Mouse (Mus musculus) midbrain, embryonic 10.5 days (tissue): ENCODE results near the gene Sgpp1. TPM values are rescaled to one million over a fixed set of nuclear protein-coding genes. Genes with fewer than 3 reads are reported as not detected.

Source experiments
- DNase-seq: peaks from one replicate; pipeline ENCODE4 v3.0.0-alpha.2; 2017; ENCODE audit warnings: low spot score
- H3K27ac ChIP-seq: fragments of 300-500 bp; sonication (generic); replicated peaks from 2 replicates; pipeline ENCODE4 v1.5.1; 2016; ENCODE audit warnings: mild to moderate bottlenecking
- H3K27me3 ChIP-seq: fragments of 300-500 bp; sonication (generic); 2 replicates; pipeline ENCODE4 v1.6.1; 2016; ENCODE audit warnings: low read depth, mild to moderate bottlenecking; ENCODE audit not compliant: poor library complexity, severe bottlenecking
- H3K36me3 ChIP-seq: fragments of 300-500 bp; sonication (generic); 2 replicates; pipeline ENCODE4 v1.6.1; 2016; ENCODE audit warnings: mild to moderate bottlenecking, moderate library complexity
- H3K4me1 ChIP-seq: fragments of 300-500 bp; sonication (generic); 2 replicates; pipeline ENCODE4 v1.6.1; 2016
- H3K4me3 ChIP-seq: fragments of 300-500 bp; sonication (generic); 2 replicates; pipeline ENCODE4 v1.5.1; 2016; ENCODE audit warnings: mild to moderate bottlenecking, moderate library complexity
- H3K9me3 ChIP-seq: fragments of 300-500 bp; sonication (generic); replicated peaks from 2 replicates; pipeline ENCODE4 v1.6.1; 2016; ENCODE audit warnings: mild to moderate bottlenecking
- WGBS: fragments of 180-500 bp; shearing (Covaris S2); methylation state at CpG from one replicate; pipeline ENCODE4 v1.1.7; 2016; 5-methylcytosine and 5-hydroxymethylcytosine counted together
- polyA plus RNA-seq: library from polyadenylated mRNA; unstranded; fragments of >200 nt; fragmentation: Nextera tagmentation; extraction: Ambion mirVana; gene quantifications from 2 replicates; pipeline ENCODE4 v1.2.1, GENCODE M21; 2016

The Sgpp1 gene
- 5.5 and 6.1 TPM in 2 replicates for polyA plus RNA-seq

GRCm38 (mm10) chr12:75735246-75736200 lies at the start of gene Sgpp1:
TSS of gene Sgpp1 (minus strand) at chr12:75735729.
- DNase-seq: peak; percentile 86
- Histone ChIP-seq H3K36me3 (no peaks in the 10 kb centered on the region), H3K4me3 (peak within 1 kb of the TSS; percentile 88), H3K4me1 (peaks cover 30% of the 10 kb centered on the region), H3K27me3 (peaks cover 40% of the 10 kb centered on the region), H3K9me3 (no peaks in the 10 kb centered on the region), H3K27ac (peak within 1 kb of the TSS; percentile 90)
- WGBS: under 1% methylated on average over 105 of the region's 105 CpGs

- H3K27ac ChIP-seq: no peak overlapping the region
- no peak overlapping the region for H3K4me3 ChIP-seq
- H3K4me1 ChIP-seq: no peaks in the 10 kb centered on the region
- no peaks in the 10 kb centered on the region for H3K36me3 ChIP-seq
- DNase-seq: no peak
- 83% methylated on average over 2 of the region's 2 CpGs for WGBS
- H3K9me3 ChIP-seq: no peaks in the 10 kb centered on the region; the same call in 1 of the 2 replicates
- no peaks in the 10 kb centered on the region for H3K27me3 ChIP-seq
Measured at GRCm38 (mm10) chr12:75784271-75784751, 48.8 kb upstream of the Sgpp1 start.

GRCm38 (mm10) chr12:75781995-75782394 lies 46.5 kb upstream of the Sgpp1 start:
- Histone ChIP-seq H3K4me3 (no peak overlapping the region), H3K27me3 (no peaks in the 10 kb centered on the region), H3K36me3 (no peaks in the 10 kb centered on the region), H3K27ac (no peak overlapping the region), H3K9me3 (no peaks in the 10 kb centered on the region; the same call in none of the 2 replicates), H3K4me1 (no peaks in the 10 kb centered on the region)
- no peak for DNase-seq
- 91% methylated on average over 7 of the region's 7 CpGs for WGBS

- Histone ChIP-seq H3K36me3 (no peaks in the 10 kb centered on the region), H3K27me3 (no peaks in the 10 kb centered on the region), H3K4me1 (no peaks in the 10 kb centered on the region), H3K9me3 (no peaks in the 10 kb centered on the region; the same call in none of the 2 replicates), H3K4me3 (no peak overlapping the region), H3K27ac (no peak overlapping the region)
- no peak for DNase-seq
Measured at GRCm38 (mm10) chr12:75781445-75781844, 45.9 kb upstream of the Sgpp1 start.

GRCm38 (mm10) chr12:75772424-75773034 lies 37.0 kb upstream of the Sgpp1 start:
- peaks cover 6% of the 10 kb centered on the region; the same call in 1 of the 2 replicates for H3K9me3 ChIP-seq
- H3K4me1 ChIP-seq: no peaks in the 10 kb centered on the region
- H3K27ac ChIP-seq: no peak overlapping the region
- WGBS: 25% methylated on average over 3 of the region's 3 CpGs
- H3K4me3 ChIP-seq: no peak overlapping the region
- DNase-seq: peak; percentile 41
- H3K36me3 ChIP-seq: no peaks in the 10 kb centered on the region
- no peaks in the 10 kb centered on the region for H3K27me3 ChIP-seq

GRCm38 (mm10) chr12:75771410-75771809 lies 35.9 kb upstream of the Sgpp1 start:
- Histone ChIP-seq H3K27ac (no peak overlapping the region), H3K4me1 (peaks cover 8% of the 10 kb centered on the region; the same call in 1 of the 2 replicates), H3K9me3 (peaks cover 6% of the 10 kb centered on the region; the same call in 1 of the 2 replicates), H3K36me3 (no peaks in the 10 kb centered on the region), H3K4me3 (no peak overlapping the region), H3K27me3 (no peaks in the 10 kb centered on the region)
- DNase-seq: no peak
- WGBS: 69% methylated on average over 3 of the region's 3 CpGs

GRCm38 (mm10) chr12:75766885-75767317 lies 31.4 kb upstream of the Sgpp1 start:
- no peaks in the 10 kb centered on the region for H3K9me3 ChIP-seq
- H3K27ac ChIP-seq: no peak overlapping the region
- DNase-seq: no peak
- no peaks in the 10 kb centered on the region for H3K36me3 ChIP-seq
- peaks cover 10% of the 10 kb centered on the region; the same call in 1 of the 2 replicates for H3K4me1 ChIP-seq
- H3K4me3 ChIP-seq: no peak overlapping the region
- H3K27me3 ChIP-seq: no peaks in the 10 kb centered on the region
- 85% methylated on average over 8 of the region's 8 CpGs for WGBS

GRCm38 (mm10) chr12:75766395-75766794 lies 30.9 kb upstream of the Sgpp1 start:
- WGBS: 80% methylated on average over 6 of the region's 6 CpGs
- peaks cover 10% of the 10 kb centered on the region; the same call in 1 of the 2 replicates for H3K4me1 ChIP-seq
- H3K4me3 ChIP-seq: no peak overlapping the region
- no peaks in the 10 kb centered on the region for H3K9me3 ChIP-seq
- DNase-seq: no peak
- H3K36me3 ChIP-seq: no peaks in the 10 kb centered on the region
- no peak overlapping the region for H3K27ac ChIP-seq
- H3K27me3 ChIP-seq: no peaks in the 10 kb centered on the region

GRCm38 (mm10) chr12:75765751-75766150 lies 30.2 kb upstream of the Sgpp1 start:
- Histone ChIP-seq H3K36me3 (no peaks in the 10 kb centered on the region), H3K27ac (no peak overlapping the region), H3K9me3 (no peaks in the 10 kb centered on the region), H3K4me3 (no peak overlapping the region), H3K27me3 (no peaks in the 10 kb centered on the region), H3K4me1 (peaks cover 10% of the 10 kb centered on the region; the same call in 1 of the 2 replicates)
- DNase-seq: no peak
- WGBS: 76% methylated on average over 3 of the region's 3 CpGs

- DNase-seq: no peak
- H3K9me3 ChIP-seq: no peaks in the 10 kb centered on the region
- H3K4me3 ChIP-seq: no peak overlapping the region
- H3K27me3 ChIP-seq: no peaks in the 10 kb centered on the region
- H3K36me3 ChIP-seq: no peaks in the 10 kb centered on the region
- no peaks in the 10 kb centered on the region for H3K4me1 ChIP-seq
- 95% methylated on average over 2 of the region's 2 CpGs for WGBS
- H3K27ac ChIP-seq: no peak overlapping the region
Measured at GRCm38 (mm10) chr12:75756387-75756786, 20.9 kb upstream of the Sgpp1 start.

- H3K4me3 ChIP-seq: no peak overlapping the region
- no peak overlapping the region for H3K27ac ChIP-seq
- no peaks in the 10 kb centered on the region for H3K27me3 ChIP-seq
- 89% methylated on average over 8 of the region's 8 CpGs for WGBS
- no peaks in the 10 kb centered on the region for H3K36me3 ChIP-seq
- H3K4me1 ChIP-seq: no peaks in the 10 kb centered on the region
- no peaks in the 10 kb centered on the region for H3K9me3 ChIP-seq
- no peak for DNase-seq
Measured at GRCm38 (mm10) chr12:75753730-75754129, 18.2 kb upstream of the Sgpp1 start.

- Histone ChIP-seq H3K27ac (no peak overlapping the region), H3K27me3 (no peaks in the 10 kb centered on the region), H3K9me3 (no peaks in the 10 kb centered on the region), H3K4me3 (no peak overlapping the region), H3K4me1 (no peaks in the 10 kb centered on the region), H3K36me3 (no peaks in the 10 kb centered on the region)
- no peak for DNase-seq
- WGBS: 94% methylated on average over 3 of the region's 3 CpGs
Measured at GRCm38 (mm10) chr12:75752077-75752476, 16.5 kb upstream of the Sgpp1 start.
